Mouse (Mus musculus) ovary, postnatal 36 days (tissue): ENCODE data around the gene Syne3.
A peak's percentile ranks its signal among the peaks of the same experiment; 100 is the strongest.

Experiments used
- DNase-seq: peaks from one replicate; pipeline ENCODE4 v3.0.0; 2022; ENCODE audit warnings: low spot score, mixed read lengths

The Syne3 gene

GRCm38 (mm10) chr12:104998541-104998940 lies 11.1 kb downstream of the Syne3 start:
- no peak for DNase-seq

DNA sequence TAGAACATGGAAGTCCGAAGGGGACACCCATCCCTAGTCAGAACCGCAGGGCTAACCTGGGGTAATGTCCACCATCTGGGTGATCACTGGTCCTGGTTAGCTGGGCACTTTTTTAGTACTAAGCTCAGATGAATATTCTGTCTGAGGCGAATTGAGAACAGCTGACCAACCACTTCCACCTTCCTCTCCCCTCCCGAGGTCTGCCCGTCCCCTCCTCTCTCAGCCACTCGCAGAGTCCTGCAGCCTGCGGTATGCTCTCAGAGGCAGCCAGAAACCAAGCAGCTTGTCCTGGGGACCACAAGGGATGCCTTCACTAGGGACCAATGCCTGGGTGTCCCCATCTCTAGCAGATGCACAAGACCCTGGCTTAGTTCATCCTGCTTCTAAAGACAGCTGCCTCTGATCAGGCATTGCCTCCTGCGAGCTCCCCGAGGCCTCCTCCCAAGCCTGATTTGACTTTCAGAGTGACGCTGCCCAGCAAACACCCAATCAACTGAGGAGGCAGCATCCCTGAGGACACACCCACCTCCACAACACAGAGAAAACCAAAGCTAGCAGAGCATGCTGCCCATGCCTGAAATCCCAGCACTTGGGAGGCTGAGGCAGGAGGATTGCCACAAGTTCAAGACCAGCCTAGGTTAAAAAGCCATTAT lies 11.8 kb downstream of the Syne3 start:
- no peak for DNase-seq

- DNase-seq, result no peak
Observed at GRCm38 (mm10) chr12:104997159-104997558, 12.4 kb downstream of the Syne3 start.

DNA sequence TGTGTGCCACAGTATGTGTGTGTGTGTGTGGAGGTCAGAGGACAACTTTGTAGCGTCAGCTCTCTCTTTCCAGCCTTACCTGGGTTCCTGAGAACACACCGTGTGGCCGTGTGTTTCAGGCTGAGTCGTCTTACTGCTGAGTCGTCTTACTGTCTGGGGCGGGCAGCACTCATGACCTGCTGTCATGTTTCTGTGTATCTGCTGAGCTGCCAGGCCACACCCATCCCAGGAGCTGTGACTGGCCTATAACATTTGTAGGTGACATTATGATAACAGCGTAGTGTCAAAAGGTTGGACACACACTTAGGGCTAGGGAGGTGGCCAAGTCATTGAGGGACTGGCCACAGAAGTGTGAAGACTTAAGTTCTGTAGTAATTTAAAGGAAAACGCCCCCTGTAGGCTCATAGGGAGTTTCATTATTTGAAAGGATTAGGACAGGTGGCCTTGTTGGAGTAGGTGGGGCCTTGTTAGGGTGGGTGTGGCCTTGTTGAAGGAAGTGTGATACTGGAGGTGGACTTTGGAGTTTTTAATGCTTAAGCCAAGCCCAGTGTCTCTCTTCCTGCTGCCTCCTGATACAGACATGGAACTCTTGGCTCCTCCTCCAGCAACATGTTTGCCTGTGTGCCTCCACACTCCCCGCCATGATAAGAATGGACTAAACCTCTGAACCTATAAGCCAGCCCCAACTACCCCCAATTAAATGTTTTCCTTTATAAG lies 13.4 kb downstream of the Syne3 start:
- no peak for DNase-seq

GRCm38 (mm10) chr12:104995259-104995876 lies 14.2 kb downstream of the Syne3 start:
- DNase-seq, result no peak

- no peak for DNase-seq
Observed at GRCm38 (mm10) chr12:104992838-104993237, 16.8 kb downstream of the Syne3 start.

GRCm38 (mm10) chr12:104992123-104992741 lies 17.4 kb downstream of the Syne3 start:
- no peak for DNase-seq

DNA sequence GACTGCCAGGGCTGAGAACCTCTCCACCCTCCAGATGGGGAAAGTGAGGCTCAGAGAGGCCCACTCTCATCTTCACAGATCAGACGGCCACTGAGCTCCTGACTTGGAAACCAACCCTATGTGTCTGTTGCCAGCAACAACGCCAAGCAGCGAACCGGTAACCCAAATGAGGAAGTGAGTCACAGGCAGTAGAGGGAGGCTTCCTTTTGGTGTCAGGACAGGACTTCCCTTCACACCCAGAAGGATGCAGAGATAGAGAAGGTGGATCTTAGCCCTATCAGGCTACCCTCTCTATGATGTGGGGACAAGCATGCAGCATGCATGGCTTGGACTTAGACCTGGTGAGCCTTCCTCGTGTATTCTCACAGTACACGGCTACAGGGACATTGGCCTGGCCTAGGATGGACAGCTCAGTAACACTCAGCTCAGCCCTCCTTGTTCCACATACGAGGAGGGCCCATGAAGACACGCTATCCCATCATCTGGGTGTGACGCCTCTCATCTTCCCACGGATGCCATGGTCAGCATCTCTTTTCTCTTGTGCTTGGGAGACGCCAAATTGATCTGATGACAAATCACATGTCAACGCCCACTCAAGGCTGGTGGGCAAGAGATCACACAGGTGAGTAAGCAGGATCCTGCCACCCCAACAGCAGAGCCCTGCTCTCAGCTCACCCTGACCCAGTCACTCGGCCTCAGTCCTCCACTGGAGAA lies 18.7 kb downstream of the Syne3 start:
- DNase-seq, result no peak

- no peak for DNase-seq
Observed at GRCm38 (mm10) chr12:104987936-104988335, 21.7 kb downstream of the Syne3 start.

- DNase-seq, result no peak
Observed at GRCm38 (mm10) chr12:104986781-104987180, 22.8 kb downstream of the Syne3 start.

- DNase-seq, result no peak
Observed at GRCm38 (mm10) chr12:104986001-104986400, 23.6 kb downstream of the Syne3 start.

DNA sequence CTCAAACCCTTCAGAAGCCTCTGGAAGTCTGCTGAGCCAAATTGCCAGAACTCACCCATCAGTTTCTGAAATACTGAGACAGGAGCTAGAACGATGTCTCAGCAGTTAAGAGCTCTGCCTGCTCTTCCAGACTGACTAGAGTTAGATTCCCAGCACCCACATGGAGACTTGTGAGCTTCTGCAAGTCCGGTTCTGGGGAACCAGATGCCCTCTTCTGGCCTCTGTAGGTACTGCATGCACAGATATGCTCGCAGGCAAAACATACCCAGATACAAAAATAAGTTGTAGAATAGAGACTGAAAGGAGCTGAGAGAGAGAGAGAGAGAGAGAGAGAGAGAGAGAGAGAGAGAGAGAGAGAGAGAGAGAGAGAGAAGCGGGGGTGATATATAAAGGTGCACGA lies 24.5 kb downstream of the Syne3 start:
- no peak for DNase-seq

DNA sequence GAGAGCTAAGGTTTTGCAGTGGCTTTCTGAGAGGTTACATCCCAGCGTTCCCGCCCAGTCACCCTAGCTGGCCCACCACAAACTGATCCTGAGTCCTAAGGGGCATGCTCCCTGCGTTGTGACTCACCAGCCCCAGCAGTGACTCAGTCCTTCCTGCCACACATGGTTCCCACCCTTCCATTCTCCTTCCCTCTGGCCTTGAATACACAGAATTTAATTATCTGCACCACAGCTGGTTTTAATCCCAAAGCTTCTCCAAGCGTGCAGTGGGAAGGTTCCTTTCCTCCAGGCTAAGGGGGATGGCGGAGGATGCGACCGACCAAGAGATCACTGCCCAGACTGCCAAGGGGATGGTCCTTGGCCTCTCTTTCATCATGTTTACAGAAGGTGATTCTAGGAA lies 26.1 kb downstream of the Syne3 start:
- no peak for DNase-seq

- DNase-seq, result no peak
Observed at GRCm38 (mm10) chr12:104978943-104979723, 30.5 kb downstream of the Syne3 start.

DNA sequence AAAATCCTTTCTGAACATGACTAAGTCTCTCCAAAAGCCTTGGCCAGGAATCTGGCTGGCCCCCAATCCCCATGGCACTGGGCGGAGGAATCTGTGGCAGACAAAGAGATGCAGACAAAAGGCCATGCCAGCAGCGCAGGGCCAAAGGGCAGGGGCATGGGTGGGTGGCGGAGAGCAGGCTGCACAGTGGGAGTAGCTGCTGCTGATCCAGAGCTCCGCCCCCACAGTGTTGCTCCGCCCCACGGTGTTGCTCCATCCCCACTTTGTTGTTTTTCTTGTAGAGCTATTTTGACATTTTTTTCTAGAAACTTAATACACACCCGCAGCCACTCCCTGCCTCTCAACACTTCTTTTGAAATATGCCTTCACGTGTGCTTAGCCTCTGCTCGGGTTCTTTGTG lies 31.2 kb downstream of the Syne3 start:
- peak; percentile 68 for DNase-seq

- no peak for DNase-seq
Observed at GRCm38 (mm10) chr12:104976903-104977302, 32.7 kb downstream of the Syne3 start.

DNA sequence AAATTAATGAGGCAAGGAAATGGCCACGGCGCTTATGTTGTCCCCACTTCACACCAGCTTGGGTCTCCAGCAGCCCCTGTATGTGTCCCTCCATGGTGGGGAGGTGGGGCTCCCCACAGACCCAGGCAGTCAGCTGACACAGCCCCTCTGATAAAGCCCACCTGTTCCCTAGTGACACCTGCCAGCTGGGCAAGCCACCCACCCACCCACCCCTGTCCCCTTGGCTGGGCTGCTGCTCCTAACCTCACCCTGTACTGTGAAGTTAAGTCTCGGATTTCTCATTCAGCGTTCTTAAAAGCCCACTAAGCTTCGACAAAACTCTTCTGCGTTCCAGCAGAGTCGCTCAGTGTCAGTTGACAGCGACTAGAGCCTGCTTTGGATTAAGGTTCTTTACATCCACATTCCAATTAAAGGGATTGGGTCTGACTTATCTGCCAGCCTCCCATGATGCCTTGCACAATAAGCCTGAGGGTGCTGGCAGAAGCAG lies 33.2 kb downstream of the Syne3 start:
- no peak for DNase-seq

GRCm38 (mm10) chr12:104972860-104973259 lies 36.7 kb downstream of the Syne3 start:
- no peak for DNase-seq

DNA sequence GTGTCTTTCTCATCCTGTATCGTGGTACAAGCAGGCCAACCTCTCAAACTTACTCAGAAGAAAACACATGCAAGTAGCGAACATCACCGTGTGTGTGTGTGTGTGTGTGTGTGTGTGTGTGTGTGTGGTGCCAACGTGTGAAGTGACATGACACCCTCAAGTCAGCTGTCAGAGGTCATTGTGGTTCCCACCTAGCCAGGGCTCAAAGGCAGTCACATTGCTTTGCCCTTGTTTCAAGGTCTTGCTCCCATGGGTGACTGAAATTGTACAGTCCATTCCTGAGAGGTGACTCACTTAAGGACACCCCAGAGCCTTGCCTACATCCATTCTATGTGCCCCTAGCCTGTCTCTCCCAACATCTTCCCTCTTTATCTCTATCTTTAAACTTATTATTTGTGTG lies 40.0 kb downstream of the Syne3 start:
- no peak for DNase-seq

GRCm38 (mm10) chr12:104969177-104969576 lies 40.4 kb downstream of the Syne3 start:
- DNase-seq, result no peak
